Mouse (Mus musculus) mature B cell (primary cell): Measurements from ENCODE around the gene Olfr1231.

Source experiments
- in situ Hi-C: fragments of 300-500 bp; cut with MboI; formaldehyde crosslinking; loops from 2 replicates; pipeline ENCODE4 v1.14.3; 2019

The Olfr1231 gene

GRCm38 (mm10) chr2:89306974-89307373 lies at the start of gene Olfr1231:
Gene Olfr1231, minus strand, starts transcription at chr2:89307074.
- in situ Hi-C loops = no loop called here

- in situ Hi-C loops = no loop called here
Measured at GRCm38 (mm10) chr2:89342298-89342697, 35.4 kb upstream of the Olfr1231 start, which contains the start of gene Olfr1233. Gene Olfr1233, minus strand, starts transcription at chr2:89342398.

- in situ Hi-C loops = no loop called here
Measured at GRCm38 (mm10) chr2:89329575-89329974, 22.7 kb upstream of the Olfr1231 start, which contains the start of gene Olfr1232. Gene Olfr1232, minus strand, starts transcription at chr2:89329675.

DNA sequence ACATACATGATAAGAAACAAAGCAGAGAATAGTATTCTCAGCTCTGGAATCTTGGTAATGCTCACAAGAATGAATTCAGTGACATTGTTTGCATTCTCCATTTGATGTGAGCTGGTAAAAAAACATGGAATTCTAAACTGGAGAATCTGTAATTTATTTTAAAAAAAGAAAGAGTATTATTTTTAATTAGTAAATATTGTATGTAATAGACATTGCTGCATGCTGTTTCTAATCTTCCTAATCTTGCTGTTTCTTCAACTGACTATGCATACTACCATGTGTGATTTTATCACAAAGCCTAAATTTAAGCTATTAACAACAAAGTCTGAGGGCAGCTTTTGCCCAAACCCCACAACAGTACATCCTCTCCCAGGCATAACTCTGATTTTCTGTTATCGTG lies 9.7 kb downstream of the Olfr1231 start, which contains the start of gene Olfr1230:
Gene Olfr1230, minus strand, starts transcription at position 101 of the 400 bp plus-strand sequence.
- in situ Hi-C loops = no loop called here

DNA sequence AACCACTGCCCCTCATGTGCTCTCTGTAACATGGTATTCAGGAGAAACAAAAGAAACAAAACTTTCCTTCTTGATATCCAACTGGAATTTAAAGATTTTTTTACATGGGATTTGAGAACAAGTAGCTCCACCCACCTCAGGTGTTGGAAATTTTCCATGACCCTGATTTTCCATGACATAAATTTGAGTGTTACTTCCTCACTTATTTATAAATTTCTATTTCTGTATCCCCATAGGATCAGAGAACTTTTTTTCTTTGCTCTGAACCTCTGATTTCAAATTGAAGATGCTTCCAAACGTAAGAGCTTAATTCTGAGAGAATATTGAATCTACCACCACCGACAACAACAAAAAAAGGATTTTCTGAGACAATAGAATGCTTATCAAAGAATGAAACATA lies 19.0 kb downstream of the Olfr1231 start, which contains the start of gene Olfr1229:
Gene Olfr1229, minus strand, starts transcription at position 101 of the 400 bp plus-strand sequence.
- in situ Hi-C loops = no loop called here

GRCm38 (mm10) chr2:89253962-89254361 lies 52.9 kb downstream of the Olfr1231 start, which contains the start of gene Olfr1228:
Gene Olfr1228, minus strand, starts transcription at chr2:89254062.
- in situ Hi-C loops = no loop called here
